ENCODE assay signal across 8 mouse cellular contexts in the genomic region with DNA sequence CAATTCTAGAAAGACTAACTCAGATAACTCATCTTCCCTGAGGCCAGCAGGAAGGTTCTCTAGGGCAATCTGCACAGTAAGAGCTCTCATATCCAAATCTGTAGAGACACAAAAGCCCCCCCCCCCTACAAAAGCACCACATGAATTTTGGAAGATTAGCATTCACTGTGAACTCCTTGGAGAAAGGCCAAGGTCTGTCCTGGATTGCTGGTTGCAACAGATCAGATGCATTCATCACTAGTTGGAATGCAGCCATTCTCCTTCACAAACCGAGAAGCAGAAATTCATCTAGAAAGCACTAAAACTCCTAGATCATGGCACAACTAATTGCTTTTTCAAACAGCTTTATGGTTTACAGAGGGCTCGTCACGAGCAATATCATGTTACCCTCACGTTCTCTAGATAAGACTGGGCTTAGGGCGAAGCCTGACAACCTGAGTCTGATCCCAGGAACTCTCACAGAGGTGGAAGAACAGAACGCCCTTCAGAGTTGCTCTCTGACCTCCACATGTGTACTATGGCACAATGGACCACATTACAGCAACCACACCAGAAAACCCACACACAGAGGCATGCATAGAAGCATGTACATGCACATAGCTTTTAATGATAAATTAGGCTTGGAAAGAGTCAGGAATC. TPM values are rescaled to one million over a fixed set of nuclear protein-coding genes. Genes with fewer than 3 reads are reported as not detected.
DNase-seq lines count a peak whose midpoint lies in the region; ATAC-seq and TF ChIP-seq lines count a peak whose summit lies in the region.

No protein-coding gene starts in this region.

- no peak for TF ChIP-seq CTCF in Patski (IDR thresholded peaks at IDR 0.05)
- no peak for TF ChIP-seq CTCF in left cerebral cortex, adult 2 months (IDR thresholded peaks at IDR 0.05)

- DNase-seq in left cerebral cortex, postnatal 14 days (ENCODE audit: low spot score in 2 of 2), result peak; percentile 11 to 32
- DNase-seq in left cerebral cortex, adult 8-10 months (ENCODE audit: low spot score in 2 of 2), result no peak
- DNase-seq in Patski (ENCODE audit: low read depth, low spot score), result peak; percentile 64
- peak; percentile 19 for DNase-seq in cerebellum, adult 8-10 months
- peak; percentile 24 for DNase-seq in telencephalon, adult 2 months (ENCODE audit: low read depth, low spot score)
- DNase-seq in frontal cortex, postnatal 36 days (ENCODE audit: low spot score in 2 of 2), result no peak
- no peak for DNase-seq in left cerebral cortex, adult 2 months (ENCODE audit: extremely low spot score in 1 of 2, low spot score in 2 of 2)

- POLR2A ChIA-PET in Patski (lab: Charles Lee), result interaction anchor here (0.7 kb wide), 1 partner anchor 13 kb away, joined by 5 read pairs; no protein-coding TSS in a partner anchor

- H3K4me2 ChIP-seq in hindbrain, embryonic 16.5 days (ENCODE audit: low read length), result no peak overlapping the region

- ATAC-seq in Patski, result peak; percentile 69
- ATAC-seq in hindbrain, embryonic 16.5 days, result peak; percentile 56

- no peaks in the 10 kb centered on the region for H3K27me3 ChIP-seq in Patski
- H3K27me3 ChIP-seq in hindbrain, embryonic 16.5 days (replicated peaks; ENCODE audit: control insufficient read depth, insufficient read depth, low read length), result no peaks in the 10 kb centered on the region

- no peak overlapping the region for H3K4me3 ChIP-seq in hindbrain, embryonic 16.5 days (ENCODE audit: low read length)
- H3K4me3 ChIP-seq in left cerebral cortex, adult 2 months, result no peak overlapping the region

- CTCF ChIA-PET in Patski (lab: Charles Lee), result interaction anchor here (1.5 kb wide), 1 partner anchor 10 kb away, joined by 5 read pairs; no protein-coding TSS in a partner anchor

- 40% methylated on average over 6 of the region's 6 CpGs for WGBS in hindbrain, embryonic 16.5 days

- intact Hi-C loops in left cerebral cortex, postnatal 14 days (cut with DNase I), result no loop called here
- intact Hi-C loops in left cerebral cortex, adult 2 months (cut with DNase I), result no loop called here

- no peaks in the 10 kb centered on the region for H3K36me3 ChIP-seq in hindbrain, embryonic 16.5 days (ENCODE audit: control insufficient read depth, insufficient read depth, low read length)

- H3K4me1 ChIP-seq in hindbrain, embryonic 16.5 days (ENCODE audit: control insufficient read depth, insufficient read depth, low read depth, low read length), result peaks cover 4% of the 10 kb centered on the region; the same call in 1 of the 2 replicates

- H3K9me3 ChIP-seq in hindbrain, embryonic 16.5 days (ENCODE audit: control insufficient read depth, low read length), result no peaks in the 10 kb centered on the region

- no peak overlapping the region for H3K27ac ChIP-seq in hindbrain, embryonic 16.5 days (ENCODE audit: low read depth, low read length)
- H3K27ac ChIP-seq in left cerebral cortex, adult 2 months, result no peak overlapping the region

- in situ Hi-C loops in Patski (cut with MboI; ENCODE audit: low pct_unique_long_range_greater_than_20kb), result no loop called here

- no peak overlapping the region for H3K9ac ChIP-seq in hindbrain, embryonic 16.5 days (ENCODE audit: low read depth, low read length)

RNA-seq across cellular contexts. Expression of a gene that starts 17.3 kb away (rescaled TPM):
- total RNA-seq in left cerebral cortex, postnatal 14 days (2021), result 10 to 100 TPM; 25.2 to 29.1 TPM
- total RNA-seq in left cerebral cortex, adult 8-10 months (2022), result 10 to 100 TPM; 24.6 to 26.9 (median 26.4) TPM
- 12.8 TPM for polyA plus RNA-seq in Patski (2021)
- 3.9 and 4.4 TPM in 2 replicates for polyA plus RNA-seq in hindbrain, embryonic 16.5 days (2015; fragmentation: Nextera tagmentation; extraction: Ambion mirVana)
- 10 to 100 TPM; 28.9 to 29.5 TPM for total RNA-seq in left cerebral cortex, adult 2 months (2021)

Comparison
In these comparisons a context has a peak if more than half of its experiments do, and no peak if none do; other contexts are left out.
1. DNase-seq: peak in left cerebral cortex, postnatal 14 days (2 of 2), Patski (single experiment), cerebellum, adult 8-10 months (single experiment) and telencephalon, adult 2 months (single experiment); none in left cerebral cortex, adult 8-10 months (0 of 2), frontal cortex, postnatal 36 days (0 of 2) and left cerebral cortex, adult 2 months (0 of 2).